Mouse (Mus musculus) C2C12 (cell line): ENCODE results near the gene Kdm4b.

Source experiments
- CEBPB ChIP-seq: IDR thresholded peaks from one replicate; pipeline ENCODE4 v1.6.1; 2011; ENCODE audit warnings: low read depth, mild to moderate bottlenecking, control low read depth, moderate library complexity
- CTCF ChIP-seq: IDR thresholded peaks from one replicate; pipeline ENCODE4 v1.5.1; 2011; ENCODE audit not compliant: control insufficient read depth, insufficient read depth, insufficient read length
- MYOD1 ChIP-seq: IDR thresholded peaks from one replicate; pipeline ENCODE4 v1.6.1; 2011; ENCODE audit warnings: low read depth; ENCODE audit not compliant: control insufficient read depth, insufficient read length
- USF1 ChIP-seq: IDR thresholded peaks from one replicate; pipeline ENCODE4 v1.6.1; 2011; ENCODE audit warnings: low read depth, mild to moderate bottlenecking, control low read depth, moderate library complexity

GRCm38 (mm10) chr17:56420022-56420421 lies 94.2 kb downstream of the Kdm4b start:
- TF ChIP-seq CTCF: no peak
- no peak for TF ChIP-seq CEBPB
- TF ChIP-seq USF1: no peak
- TF ChIP-seq MYOD1: no peak
